Mouse (Mus musculus): ENCODE measurements around the gene Clic5. TPM values are rescaled to one million over a fixed set of nuclear protein-coding genes. Genes with fewer than 3 reads are reported as not detected.

The Clic5 gene
- polyA plus RNA-seq, 1 experiment: 25.2 TPM

GRCm38 (mm10) chr17:44240742-44241141, 52.4 kb downstream of the Clic5 start:
- DNase-seq: no peak
- no peak; the same call in 1 of the 2 replicates for TF ChIP-seq CTCF (conservative IDR thresholded peaks at IDR 0.05; ENCODE audit: insufficient read depth, insufficient read length, low read depth, low read length)
- Histone ChIP-seq H3K36me3 (ENCODE audit: control insufficient read depth, insufficient read depth, low read length) (no peaks in the 10 kb centered on the region), H3K27me3 (replicated peaks; ENCODE audit: control insufficient read depth, insufficient read depth, low read length) (no peaks in the 10 kb centered on the region), H3K27ac (ENCODE audit: insufficient read depth, low read depth, low read length) (no peak overlapping the region), H3K4me1 (ENCODE audit: control insufficient read depth, insufficient read depth, low read length) (peaks cover 4% of the 10 kb centered on the region; the same call in 1 of the 2 replicates), H3K4me3 (ENCODE audit: insufficient read depth, low read depth, low read length) (no peak overlapping the region)
- 100% methylated on average over 2 of the region's 2 CpGs for WGBS

GRCm38 (mm10) chr17:44244096-44244495, 55.7 kb downstream of the Clic5 start:
- Histone ChIP-seq H3K27ac (ENCODE audit: insufficient read depth, low read depth, low read length) (no peak overlapping the region), H3K4me1 (ENCODE audit: control insufficient read depth, insufficient read depth, low read length) (peaks cover 4% of the 10 kb centered on the region; the same call in 1 of the 2 replicates), H3K4me3 (ENCODE audit: insufficient read depth, low read depth, low read length) (no peak overlapping the region), H3K27me3 (replicated peaks; ENCODE audit: control insufficient read depth, insufficient read depth, low read length) (no peaks in the 10 kb centered on the region), H3K36me3 (ENCODE audit: control insufficient read depth, insufficient read depth, low read length) (no peaks in the 10 kb centered on the region)
- WGBS: 80% methylated on average over 5 of the region's 5 CpGs
- TF ChIP-seq POLR2A (IDR thresholded peaks at IDR 0.05; ENCODE audit: low read depth, low read length) (no peak), CTCF (conservative IDR thresholded peaks at IDR 0.05; ENCODE audit: insufficient read depth, insufficient read length, low read depth, low read length) (no peak)
- no peak for DNase-seq

- WGBS: 55% methylated on average over 7 of the region's 7 CpGs
- H3K27ac ChIP-seq (ENCODE audit: insufficient read depth, low read depth, low read length): no peak overlapping the region
Measured at GRCm38 (mm10) chr17:44244625-44245024, 56.2 kb downstream of the Clic5 start.

GRCm38 (mm10) chr17:44246153-44246700, 57.8 kb downstream of the Clic5 start:
- DNase-seq: no peak
- Histone ChIP-seq H3K4me3 (ENCODE audit: insufficient read depth, low read depth, low read length) (no peak overlapping the region), H3K27me3 (replicated peaks; ENCODE audit: control insufficient read depth, insufficient read depth, low read length) (no peaks in the 10 kb centered on the region), H3K27ac (ENCODE audit: insufficient read depth, low read depth, low read length) (no peak overlapping the region), H3K4me1 (ENCODE audit: control insufficient read depth, insufficient read depth, low read length) (no peaks in the 10 kb centered on the region), H3K36me3 (ENCODE audit: control insufficient read depth, insufficient read depth, low read length) (no peaks in the 10 kb centered on the region; the same call in 1 of the 2 replicates)
- 76% methylated on average over 9 of the region's 9 CpGs for WGBS
- TF ChIP-seq CTCF (conservative IDR thresholded peaks at IDR 0.05; ENCODE audit: insufficient read depth, insufficient read length, low read depth, low read length) (no peak), POLR2A (IDR thresholded peaks at IDR 0.05; ENCODE audit: low read depth, low read length) (no peak)

More at GRCm38 (mm10) chr17:44244625-44245024, 56.2 kb downstream of the Clic5 start:
- Histone ChIP-seq H3K36me3 (ENCODE audit: control insufficient read depth, insufficient read depth, low read length) (no peaks in the 10 kb centered on the region), H3K27me3 (replicated peaks; ENCODE audit: control insufficient read depth, insufficient read depth, low read length) (no peaks in the 10 kb centered on the region), H3K4me3 (ENCODE audit: insufficient read depth, low read depth, low read length) (no peak overlapping the region), H3K4me1 (ENCODE audit: control insufficient read depth, insufficient read depth, low read length) (peaks cover 3% of the 10 kb centered on the region; the same call in 1 of the 2 replicates)
- TF ChIP-seq CTCF (conservative IDR thresholded peaks at IDR 0.05; ENCODE audit: insufficient read depth, insufficient read length, low read depth, low read length) (0 out of 2 replicates have a peak, but pooled peaks have one; percentile 15), POLR2A (IDR thresholded peaks at IDR 0.05; ENCODE audit: low read depth, low read length) (no peak)
- no peak for DNase-seq

- no peaks in the 10 kb centered on the region for H3K27me3 ChIP-seq (replicated peaks; ENCODE audit: control insufficient read depth, insufficient read depth, low read length)
- 69% methylated on average over 4 of the region's 4 CpGs for WGBS
- DNase-seq: peak; percentile 21
- peaks cover 3% of the 10 kb centered on the region; the same call in 1 of the 2 replicates for H3K4me1 ChIP-seq (ENCODE audit: control insufficient read depth, insufficient read depth, low read length)
- H3K36me3 ChIP-seq (ENCODE audit: control insufficient read depth, insufficient read depth, low read length): no peaks in the 10 kb centered on the region; the same call in 1 of the 2 replicates
- no peak overlapping the region for H3K4me3 ChIP-seq (ENCODE audit: insufficient read depth, low read depth, low read length)
- no peak for TF ChIP-seq CTCF (conservative IDR thresholded peaks at IDR 0.05; ENCODE audit: insufficient read depth, insufficient read length, low read depth, low read length)
- TF ChIP-seq POLR2A (IDR thresholded peaks at IDR 0.05; ENCODE audit: low read depth, low read length): no peak
- H3K27ac ChIP-seq (ENCODE audit: insufficient read depth, low read depth, low read length): no peak overlapping the region
Measured at GRCm38 (mm10) chr17:44249544-44249943, 61.2 kb downstream of the Clic5 start.

- Histone ChIP-seq H3K27me3 (replicated peaks; ENCODE audit: control insufficient read depth, insufficient read depth, low read length) (no peaks in the 10 kb centered on the region), H3K36me3 (ENCODE audit: control insufficient read depth, insufficient read depth, low read length) (no peaks in the 10 kb centered on the region; the same call in 1 of the 2 replicates), H3K4me1 (ENCODE audit: control insufficient read depth, insufficient read depth, low read length) (peaks cover 9% of the 10 kb centered on the region; the same call in 1 of the 2 replicates), H3K4me3 (ENCODE audit: insufficient read depth, low read depth, low read length) (no peak overlapping the region), H3K27ac (ENCODE audit: insufficient read depth, low read depth, low read length) (no peak overlapping the region)
- DNase-seq: no peak
- 57% methylated on average over 3 of the region's 3 CpGs for WGBS
- TF ChIP-seq POLR2A (IDR thresholded peaks at IDR 0.05; ENCODE audit: low read depth, low read length): no peak
Measured at GRCm38 (mm10) chr17:44252653-44253052, 64.3 kb downstream of the Clic5 start.

GRCm38 (mm10) chr17:44254698-44255097, 66.3 kb downstream of the Clic5 start:
- H3K27ac ChIP-seq (ENCODE audit: insufficient read depth, low read depth, low read length): no peak overlapping the region
- DNase-seq: no peak

More at GRCm38 (mm10) chr17:44254698-44255097, 66.3 kb downstream of the Clic5 start:
- peaks cover 9% of the 10 kb centered on the region; the same call in 1 of the 2 replicates for H3K4me1 ChIP-seq (ENCODE audit: control insufficient read depth, insufficient read depth, low read length)
- TF ChIP-seq CTCF (conservative IDR thresholded peaks at IDR 0.05; ENCODE audit: insufficient read depth, insufficient read length, low read depth, low read length) (no peak), POLR2A (IDR thresholded peaks at IDR 0.05; ENCODE audit: low read depth, low read length) (no peak)
- WGBS: 16% methylated on average over 8 of the region's 8 CpGs
- no peak overlapping the region for H3K4me3 ChIP-seq (ENCODE audit: insufficient read depth, low read depth, low read length)
- H3K36me3 ChIP-seq (ENCODE audit: control insufficient read depth, insufficient read depth, low read length): no peaks in the 10 kb centered on the region; the same call in 1 of the 2 replicates
- no peaks in the 10 kb centered on the region for H3K27me3 ChIP-seq (replicated peaks; ENCODE audit: control insufficient read depth, insufficient read depth, low read length)

All from kidney, adult 2 months (tissue).